Mouse (Mus musculus): ENCODE results near the gene Gm20388.

Gm20388 gene

GRCm38 (mm10) chr8:120681113-120681512 lies 770.5 kb downstream of the Gm20388 start:
- DNase-seq (ENCODE audit: low spot score) = no peak

- peak; percentile 81 for DNase-seq (ENCODE audit: low spot score)
These were observed 773.0 kb downstream of the Gm20388 start for GRCm38 (mm10) chr8:120683602-120684001.

GRCm38 (mm10) chr8:120684082-120684481 lies 773.4 kb downstream of the Gm20388 start:
- no peak for DNase-seq (ENCODE audit: low spot score)

DNA sequence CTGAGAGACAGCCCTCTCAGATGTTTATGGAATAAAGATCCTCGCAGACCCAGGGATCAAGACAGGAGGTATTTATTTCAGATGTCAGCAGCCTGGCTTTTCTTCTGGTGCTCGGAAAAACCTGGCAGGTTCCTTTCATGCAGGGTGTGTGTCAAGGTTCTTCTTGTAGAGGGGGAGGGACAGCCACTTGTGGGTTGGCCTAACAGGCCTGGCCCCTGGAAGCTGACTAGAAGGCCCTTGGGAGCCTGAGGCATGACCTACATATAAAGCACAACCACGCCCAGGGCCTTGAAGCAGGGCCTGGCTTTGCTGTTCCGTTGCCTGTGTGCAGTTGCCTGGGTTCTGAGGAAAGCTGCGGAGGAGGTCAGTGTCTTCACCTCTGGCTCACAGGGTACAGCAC lies 774.5 kb downstream of the Gm20388 start:
- DNase-seq (ENCODE audit: low spot score) = peak; percentile 83

- no peak for DNase-seq (ENCODE audit: low spot score)
These were observed 775.0 kb downstream of the Gm20388 start for GRCm38 (mm10) chr8:120685591-120685990.

DNA sequence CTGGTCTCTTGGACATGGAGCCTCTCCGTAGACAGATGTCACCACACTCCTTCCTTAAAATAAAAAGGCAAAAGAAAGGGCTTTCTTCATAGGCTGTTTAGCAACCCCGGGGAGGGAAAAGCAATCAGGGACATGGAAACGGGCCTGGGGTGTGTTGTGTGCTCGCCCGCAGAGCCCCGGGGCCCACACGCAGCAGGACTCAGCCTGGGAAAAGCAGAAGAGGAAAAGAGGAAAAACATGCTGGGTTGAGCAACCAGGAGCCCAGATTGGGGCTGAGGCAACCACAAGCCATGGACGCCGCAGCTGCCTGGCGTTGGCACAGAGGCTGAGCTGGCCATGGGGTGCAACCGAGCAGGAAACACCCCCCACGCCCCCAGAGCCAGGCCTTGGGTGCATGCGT lies 775.4 kb downstream of the Gm20388 start:
- DNase-seq (ENCODE audit: low spot score) = no peak

GRCm38 (mm10) chr8:120686576-120686975 lies 775.9 kb downstream of the Gm20388 start:
- DNase-seq (ENCODE audit: low spot score) = no peak

DNA sequence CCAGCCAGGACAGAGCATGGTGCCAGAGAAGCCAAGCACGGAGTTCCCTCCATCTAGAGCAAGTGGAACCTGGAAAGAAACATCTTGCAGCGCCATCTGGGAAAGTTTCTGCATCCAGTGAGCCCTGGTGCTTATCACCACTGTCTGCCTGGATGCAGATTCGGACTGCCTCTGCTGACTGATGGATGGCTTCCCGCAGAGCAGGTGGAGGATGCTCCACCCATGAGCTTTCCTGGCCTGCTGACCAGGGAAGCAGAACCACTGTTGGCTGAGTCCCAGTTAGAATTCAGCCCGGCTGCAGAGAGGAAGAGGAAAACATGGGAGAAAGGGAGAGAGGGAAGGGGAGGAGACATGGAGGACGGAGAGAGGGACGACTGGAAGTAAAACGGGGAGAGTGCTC lies 777.1 kb downstream of the Gm20388 start:
- DNase-seq (ENCODE audit: low spot score) = no peak

GRCm38 (mm10) chr8:120688511-120688910 lies 777.9 kb downstream of the Gm20388 start:
- DNase-seq (ENCODE audit: low spot score) = no peak

DNA sequence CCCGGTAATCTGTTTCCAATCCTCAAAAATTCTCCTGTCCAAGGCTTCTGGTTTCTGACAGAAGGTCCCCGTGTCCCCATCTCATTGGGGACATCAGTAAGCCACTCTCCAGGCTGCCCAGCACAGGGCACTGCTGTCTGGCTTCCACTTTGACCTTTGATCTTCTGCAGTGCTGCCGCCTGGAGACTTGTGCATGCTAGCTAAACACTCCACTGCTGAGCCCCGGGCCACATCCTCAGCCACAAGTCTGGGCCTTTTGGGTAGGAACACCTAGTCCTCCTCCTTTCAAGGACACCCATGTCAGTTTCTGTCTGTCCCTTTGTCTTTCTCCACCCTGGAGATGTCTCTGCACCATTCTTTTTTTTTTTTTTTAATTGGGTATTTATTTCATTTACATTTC lies 782.3 kb downstream of the Gm20388 start:
- no peak for DNase-seq (ENCODE audit: low spot score)

DNA sequence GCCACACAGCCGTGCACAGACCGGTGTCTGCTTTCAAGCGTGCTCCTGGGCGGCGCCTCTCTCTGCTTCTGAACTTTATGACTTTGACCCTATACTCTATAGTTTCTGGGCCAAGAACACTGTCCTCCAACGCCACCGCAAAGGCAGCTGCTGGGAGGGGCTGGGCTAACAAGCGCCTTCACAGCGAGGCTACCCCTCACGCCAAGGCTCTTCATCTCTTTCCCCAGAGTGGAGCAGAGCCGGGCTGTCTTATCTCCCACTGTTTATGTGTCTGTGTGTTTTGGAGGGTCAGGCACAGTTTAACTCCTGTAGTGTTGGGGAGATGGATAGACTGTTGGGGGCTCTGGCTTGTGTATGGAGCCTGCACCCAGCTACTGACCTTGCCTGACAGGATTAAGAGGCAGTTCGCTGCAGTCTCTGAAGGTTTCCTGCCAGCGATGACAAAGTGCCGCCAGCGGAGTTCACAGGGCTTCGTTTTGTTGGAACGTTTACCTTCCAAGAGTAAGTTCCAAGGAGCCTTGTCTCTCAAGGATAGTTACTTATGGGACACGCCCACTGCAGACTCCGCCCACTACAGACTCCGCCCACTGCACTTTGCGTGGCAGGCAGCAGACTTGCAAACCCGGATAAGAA lies 783.3 kb downstream of the Gm20388 start:
- DNase-seq (ENCODE audit: low spot score) = no peak

DNA sequence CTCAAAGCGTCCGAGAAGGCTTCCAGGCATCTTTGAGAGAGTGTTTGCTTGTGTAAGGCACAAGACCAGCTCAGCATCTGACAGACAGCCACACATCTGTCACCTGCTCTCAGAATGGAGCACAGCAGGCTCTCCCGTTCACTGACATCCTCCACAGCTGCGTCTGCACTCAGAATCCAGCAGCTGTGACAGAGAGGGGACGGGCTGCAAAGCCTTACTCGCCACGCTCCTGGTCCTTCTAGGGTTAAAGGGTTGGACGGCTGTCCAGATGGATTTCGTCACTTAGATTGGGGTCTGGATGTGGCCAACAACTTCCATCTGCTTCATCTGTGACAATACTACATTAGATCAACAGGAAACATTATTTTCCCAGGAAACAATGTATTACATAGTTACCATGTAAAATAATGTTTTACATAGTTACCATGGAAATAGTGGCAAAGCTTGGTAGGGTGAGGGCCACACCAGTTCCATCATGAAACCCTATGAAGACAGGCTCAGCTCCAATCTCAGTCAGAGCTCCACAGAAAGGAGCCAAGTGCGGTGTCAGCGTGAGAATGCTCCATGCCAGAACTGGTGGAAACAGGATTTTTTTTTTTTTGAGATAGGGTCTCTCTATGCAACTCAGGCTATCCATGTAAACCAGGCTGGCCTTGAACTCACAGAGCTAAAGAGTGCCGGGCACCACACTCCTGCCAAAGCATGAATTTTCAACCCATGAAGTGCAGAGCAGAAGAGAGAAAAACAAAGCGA lies 785.9 kb downstream of the Gm20388 start:
- DNase-seq (ENCODE audit: low spot score) = no peak

GRCm38 (mm10) chr8:120697154-120697978 lies 786.7 kb downstream of the Gm20388 start:
- DNase-seq (ENCODE audit: low spot score) = peak; percentile 69

DNA sequence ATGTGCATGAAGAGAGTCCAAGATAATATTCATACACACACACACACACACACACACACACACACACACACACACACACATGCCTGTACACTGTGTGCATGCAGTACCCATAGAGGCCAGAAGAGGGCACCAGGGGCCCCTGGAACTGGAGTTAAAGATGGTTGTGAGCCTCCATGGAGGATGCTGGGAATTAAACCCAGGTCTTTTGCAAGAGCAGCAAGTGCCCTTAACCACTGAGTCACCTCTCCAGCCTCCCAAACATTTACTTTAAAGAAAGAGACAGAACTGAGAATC lies 787.3 kb downstream of the Gm20388 start:
- DNase-seq (ENCODE audit: low spot score) = no peak

DNA sequence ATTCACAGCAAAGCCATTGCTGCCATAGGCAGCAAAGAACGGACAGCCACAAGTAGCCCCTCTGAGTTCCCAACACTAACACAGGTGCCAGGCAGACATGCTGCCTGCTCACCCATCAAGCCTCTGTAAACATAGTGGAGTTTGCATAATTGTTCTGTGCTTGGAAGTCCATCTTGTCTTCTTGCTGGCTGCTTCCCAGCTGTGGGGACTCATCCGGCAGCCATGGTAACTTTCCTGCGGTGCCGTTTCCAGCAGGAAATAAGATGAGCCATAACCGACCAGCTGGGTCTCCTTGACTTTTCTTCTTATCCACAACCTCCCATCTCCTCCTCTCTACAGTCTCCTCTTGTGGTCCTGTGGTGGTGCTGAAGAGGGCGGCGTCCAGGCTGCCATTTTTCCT lies 787.8 kb downstream of the Gm20388 start:
- DNase-seq (ENCODE audit: low spot score) = no peak

- DNase-seq (ENCODE audit: low spot score) = no peak
These were observed 788.4 kb downstream of the Gm20388 start for GRCm38 (mm10) chr8:120699079-120699478.

DNA sequence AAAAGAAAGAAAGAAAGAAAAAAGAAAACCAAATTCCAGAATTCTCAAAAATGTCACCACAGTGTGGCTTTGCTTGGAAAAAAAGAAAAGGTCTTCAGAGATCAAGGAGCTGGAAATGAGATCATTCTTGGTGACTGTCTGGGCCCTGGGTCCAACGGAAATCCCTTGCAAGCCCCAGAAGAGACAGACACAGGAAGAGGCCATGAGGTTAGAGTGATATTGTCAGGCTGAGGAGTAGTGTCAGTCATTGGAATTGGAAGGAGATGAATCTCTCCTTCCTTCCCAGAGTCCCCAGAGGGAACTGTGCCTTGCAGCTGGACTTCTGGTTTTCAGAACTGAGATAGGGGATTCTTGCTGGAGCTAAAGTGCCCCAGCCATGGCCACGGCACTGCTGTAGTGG lies 788.9 kb downstream of the Gm20388 start:
- DNase-seq (ENCODE audit: low spot score) = no peak

DNA sequence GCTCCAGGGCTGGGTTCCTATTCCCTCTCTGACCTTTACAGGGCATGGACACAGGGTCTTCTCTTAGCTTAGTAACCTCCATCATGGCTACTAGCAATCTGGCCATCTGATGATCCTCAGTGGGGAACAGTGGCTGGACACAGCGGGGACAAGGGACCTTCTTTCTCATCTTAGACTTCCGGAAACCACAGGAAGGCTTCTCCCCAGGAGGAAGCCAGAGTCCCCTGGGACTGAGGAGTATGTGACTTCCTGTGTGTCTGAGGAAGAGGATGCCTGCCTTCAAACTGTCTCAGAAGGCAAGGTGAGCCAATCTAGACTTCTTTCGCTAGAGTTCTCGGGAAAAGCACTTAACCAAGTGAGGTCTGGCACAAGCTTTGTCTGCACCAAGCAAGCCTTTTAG lies 789.4 kb downstream of the Gm20388 start:
- no peak for DNase-seq (ENCODE audit: low spot score)

GRCm38 (mm10) chr8:120701758-120702465 lies 791.3 kb downstream of the Gm20388 start:
- DNase-seq (ENCODE audit: low spot score) = no peak

GRCm38 (mm10) chr8:120704203-120704602 lies 793.6 kb downstream of the Gm20388 start:
- DNase-seq (ENCODE audit: low spot score) = no peak

DNA sequence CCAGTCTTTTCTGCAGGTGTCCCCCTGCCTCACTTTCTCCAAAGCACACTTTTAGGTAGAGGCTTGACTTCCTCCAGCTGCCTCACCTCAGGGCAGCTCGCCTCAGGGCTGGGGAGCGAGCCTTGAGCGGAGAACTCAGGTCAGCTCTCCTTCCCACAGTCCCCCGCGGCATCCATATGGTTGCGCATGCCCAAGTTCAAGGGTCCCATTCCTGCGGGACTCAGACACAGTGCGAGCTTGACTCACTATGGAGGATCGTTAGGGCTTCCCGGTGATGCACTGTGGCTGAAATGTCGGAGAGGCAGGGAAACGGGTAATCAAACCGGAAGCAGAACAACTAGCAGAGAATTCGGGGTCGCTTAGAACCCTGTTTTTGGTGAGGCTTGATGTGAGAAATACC lies 794.5 kb downstream of the Gm20388 start:
- DNase-seq (ENCODE audit: low spot score) = no peak

DNA sequence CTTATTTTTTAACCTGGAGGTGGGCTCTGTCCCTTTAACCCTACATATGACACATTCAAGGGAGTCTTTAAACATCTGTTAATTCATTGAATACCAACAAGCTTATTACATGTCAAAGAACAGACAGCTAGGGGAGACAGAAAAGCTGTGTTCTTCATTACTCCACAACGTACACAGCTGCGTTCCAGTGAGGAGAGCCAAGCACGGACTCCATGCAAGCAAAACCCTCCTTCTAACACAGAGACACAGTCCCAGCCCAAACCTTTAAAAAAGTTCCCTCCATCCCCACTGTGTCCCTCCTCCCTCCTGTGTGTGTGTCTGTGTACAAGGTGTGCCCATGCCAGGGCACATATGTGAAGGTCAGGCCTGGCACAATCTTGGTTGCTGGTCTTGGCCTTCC lies 795.6 kb downstream of the Gm20388 start:
- DNase-seq (ENCODE audit: low spot score) = no peak

GRCm38 (mm10) chr8:120709176-120709575 lies 798.5 kb downstream of the Gm20388 start:
- DNase-seq (ENCODE audit: low spot score) = no peak

Data from MN1 (cell line).